Mouse (Mus musculus) stomach, embryonic 14.5 days (tissue): ENCODE results near the gene Sox2. TPM values are rescaled to one million over a fixed set of nuclear protein-coding genes. Genes with fewer than 3 reads are reported as not detected.

Experiments used
- ATAC-seq: fragments of 200-750 bp; cut with Nextera tagmentation; 2 replicates; pipeline ENCODE4 v1.8.0; 2017; ENCODE audit warnings: low read depth, moderate TSS enrichment; ENCODE audit not compliant: insufficient number of reproducible peaks, insufficient read depth, low FRiP score
- H3K27ac ChIP-seq: fragments of 300-500 bp; sonication (generic); 2 replicates; pipeline ENCODE4 v1.5.1; 2014; ENCODE audit warnings: mild to moderate bottlenecking, low read length, moderate library complexity, mixed read lengths
- H3K27me3 ChIP-seq: fragments of 300-500 bp; sonication (generic); 2 replicates; pipeline ENCODE4 v1.6.1; 2014; ENCODE audit warnings: low read length, control low read depth, mixed read lengths; ENCODE audit not compliant: control insufficient read depth, insufficient read depth
- H3K36me3 ChIP-seq: fragments of 300-500 bp; sonication (generic); 2 replicates; pipeline ENCODE4 v1.6.1; 2014; ENCODE audit warnings: mild to moderate bottlenecking, control low read depth, low read length, moderate library complexity, mixed read lengths; ENCODE audit not compliant: control insufficient read depth, insufficient read depth
- H3K4me1 ChIP-seq: fragments of 300-500 bp; sonication (generic); 2 replicates; pipeline ENCODE4 v1.6.1; 2014; ENCODE audit warnings: low read length, control low read depth, mixed read lengths; ENCODE audit not compliant: control insufficient read depth, insufficient read depth
- H3K4me2 ChIP-seq: fragments of 300-500 bp; sonication (generic); replicated peaks from 2 replicates; pipeline ENCODE4 v1.6.1; 2014; ENCODE audit warnings: low read depth, low read length, control low read depth
- H3K4me3 ChIP-seq: fragments of 300-500 bp; sonication (generic); 2 replicates; pipeline ENCODE4 v1.5.1; 2014; ENCODE audit warnings: low read depth, low read length, control low read depth
- H3K9ac ChIP-seq: fragments of 300-500 bp; sonication (generic); replicated peaks from 2 replicates; pipeline ENCODE4 v1.6.1; 2014; ENCODE audit warnings: low read depth, mild to moderate bottlenecking, control low read depth, low read length, moderate library complexity, mixed read lengths
- H3K9me3 ChIP-seq: fragments of 300-500 bp; sonication (generic); 2 replicates; pipeline ENCODE4 v1.6.1; 2016; ENCODE audit warnings: low read depth, low read length, control low read depth; ENCODE audit not compliant: control insufficient read depth
- WGBS: fragments of 180-500 bp; shearing (Covaris S2); extraction: QIAGEN DNeasy Blood & Tissue Kit; methylation state at CpG from one replicate; pipeline ENCODE4 v1.1.7; 2014; 5-methylcytosine and 5-hydroxymethylcytosine counted together
- polyA plus RNA-seq: library from polyadenylated mRNA; unstranded; fragments of >200 nt; fragmentation: Nextera tagmentation; extraction: Ambion mirVana; gene quantifications from 2 replicates; pipeline ENCODE4 v1.2.1, GENCODE M21; 2014

Sox2 gene
- polyA plus RNA-seq, 1 experiment from 2014 or later: 12.0 TPM

- H3K9ac ChIP-seq: no peak overlapping the region
- no peaks in the 10 kb centered on the region for H3K9me3 ChIP-seq
- H3K4me3 ChIP-seq: no peak overlapping the region
- H3K27me3 ChIP-seq: peaks cover 43% of the 10 kb centered on the region
- H3K4me2 ChIP-seq: no peak overlapping the region
- ATAC-seq: no peak
- H3K36me3 ChIP-seq: no peaks in the 10 kb centered on the region
- H3K27ac ChIP-seq: peak overlapping the region; percentile 21; the same call in 1 of the 2 replicates
- H3K4me1 ChIP-seq: peaks cover 5% of the 10 kb centered on the region; the same call in 1 of the 2 replicates
- 10% methylated on average over 6 of the region's 6 CpGs for WGBS
Observed at GRCm38 (mm10) chr3:34659861-34660260, 9.7 kb downstream of the Sox2 start.

- Histone ChIP-seq H3K4me2 (no peak overlapping the region), H3K36me3 (no peaks in the 10 kb centered on the region), H3K4me3 (no peak overlapping the region), H3K27ac (peak overlapping the region; percentile 21; the same call in 1 of the 2 replicates), H3K9me3 (no peaks in the 10 kb centered on the region), H3K27me3 (peaks cover 39% of the 10 kb centered on the region), H3K4me1 (peaks cover 5% of the 10 kb centered on the region; the same call in 1 of the 2 replicates), H3K9ac (no peak overlapping the region)
- ATAC-seq: no peak
- WGBS: 14% methylated on average over 14 of the region's 14 CpGs
Observed at GRCm38 (mm10) chr3:34660542-34661290, 10.5 kb downstream of the Sox2 start.

GRCm38 (mm10) chr3:34661341-34662007 is 11.3 kb downstream of the Sox2 start:
- no peaks in the 10 kb centered on the region for H3K9me3 ChIP-seq
- H3K27me3 ChIP-seq: peaks cover 43% of the 10 kb centered on the region
- H3K36me3 ChIP-seq: no peaks in the 10 kb centered on the region
- no peak for ATAC-seq
- 0 out of 2 replicates have a peak overlapping the region, but pooled peaks have one; percentile 7 for H3K4me2 ChIP-seq
- H3K4me1 ChIP-seq: peaks cover 5% of the 10 kb centered on the region; the same call in 1 of the 2 replicates
- WGBS: 7% methylated on average over 32 of the region's 32 CpGs
- no peak overlapping the region for H3K9ac ChIP-seq
- no peak overlapping the region for H3K27ac ChIP-seq
- H3K4me3 ChIP-seq: no peak overlapping the region

GRCm38 (mm10) chr3:34662008-34662711 is 12.0 kb downstream of the Sox2 start:
- H3K4me2 ChIP-seq: peak overlapping the region; percentile 51; the same call in 1 of the 2 replicates

GRCm38 (mm10) chr3:34662712-34663655 is 12.8 kb downstream of the Sox2 start:
- peak overlapping the region; percentile 89 for H3K27ac ChIP-seq
- WGBS: under 1% methylated on average over 53 of the region's 53 CpGs
- H3K4me3 ChIP-seq: peak overlapping the region; percentile 31
- H3K4me2 ChIP-seq: peak overlapping the region; percentile 51
- H3K9me3 ChIP-seq: no peaks in the 10 kb centered on the region
- peaks cover 5% of the 10 kb centered on the region; the same call in 1 of the 2 replicates for H3K4me1 ChIP-seq
- ATAC-seq: no peak
- H3K36me3 ChIP-seq: no peaks in the 10 kb centered on the region
- peak overlapping the region; percentile 19; the same call in 1 of the 2 replicates for H3K9ac ChIP-seq
- peaks cover 40% of the 10 kb centered on the region for H3K27me3 ChIP-seq

More at GRCm38 (mm10) chr3:34662008-34662711, 12.0 kb downstream of the Sox2 start:
- Histone ChIP-seq H3K36me3 (no peaks in the 10 kb centered on the region), H3K27ac (no peak overlapping the region), H3K27me3 (peaks cover 48% of the 10 kb centered on the region), H3K4me3 (no peak overlapping the region), H3K9me3 (no peaks in the 10 kb centered on the region), H3K4me1 (peaks cover 5% of the 10 kb centered on the region; the same call in 1 of the 2 replicates), H3K9ac (no peak overlapping the region)
- 15% methylated on average over 15 of the region's 15 CpGs for WGBS
- ATAC-seq: no peak

GRCm38 (mm10) chr3:34663701-34664635 is 13.8 kb downstream of the Sox2 start:
- WGBS: 1% methylated on average over 58 of the region's 58 CpGs
- H3K4me2 ChIP-seq: peak overlapping the region; percentile 51

More at GRCm38 (mm10) chr3:34663701-34664635, 13.8 kb downstream of the Sox2 start:
- Histone ChIP-seq H3K27me3 (peaks cover 30% of the 10 kb centered on the region), H3K27ac (peak overlapping the region; percentile 89), H3K4me3 (peak overlapping the region; percentile 31), H3K4me1 (peaks cover 5% of the 10 kb centered on the region; the same call in 1 of the 2 replicates), H3K9me3 (no peaks in the 10 kb centered on the region), H3K36me3 (no peaks in the 10 kb centered on the region), H3K9ac (no peak overlapping the region; the same call in 1 of the 2 replicates)
- peak; percentile 46; the same call in 1 of the 2 replicates for ATAC-seq
